Mouse (Mus musculus): Measurements from ENCODE around the gene Oasl2.

- TF ChIP-seq CTCF (IDR thresholded peaks at IDR 0.05; ENCODE audit: control insufficient read depth, insufficient read depth, low read length) (no peak), POLR2A (IDR thresholded peaks at IDR 0.05; ENCODE audit: borderline replicate concordance, control insufficient read depth, low read depth, low read length) (no peak)
These were observed at the start of gene Oasl2 for GRCm38 (mm10) chr5:114896688-114897373.
